Mouse (Mus musculus) thymus, postnatal 25 days (tissue): ENCODE results near the gene Mob3b.
"Not testable (repeated sequence)": the region's sequence is repeated elsewhere in the genome, so short reads cannot be mapped to it uniquely, and the experiment has no call there.

Experiments used
- DNase-seq: peaks from one replicate; pipeline ENCODE4 v3.0.0; 2022

Gene Mob3b

DNA sequence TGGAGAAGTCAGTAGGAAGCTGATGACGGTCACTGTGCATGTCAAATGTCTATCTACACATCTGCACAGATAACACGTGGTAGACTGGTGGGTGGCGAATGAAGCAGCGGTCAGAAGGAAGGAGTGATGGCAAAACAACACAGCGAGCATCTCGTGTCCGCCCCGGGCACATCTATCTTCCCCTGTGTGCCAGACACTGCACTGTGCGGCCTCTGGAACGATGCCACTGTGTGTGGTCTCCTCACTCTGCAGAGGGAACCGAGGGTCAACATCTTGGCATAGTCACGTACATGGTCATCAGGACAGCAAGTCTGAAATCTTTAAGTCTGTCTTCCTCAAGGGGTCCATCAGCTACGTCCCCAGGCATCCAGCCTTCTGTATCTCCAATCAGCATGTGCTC, 193.3 kb downstream of the Mob3b start:
- DNase-seq, result no peak

DNA sequence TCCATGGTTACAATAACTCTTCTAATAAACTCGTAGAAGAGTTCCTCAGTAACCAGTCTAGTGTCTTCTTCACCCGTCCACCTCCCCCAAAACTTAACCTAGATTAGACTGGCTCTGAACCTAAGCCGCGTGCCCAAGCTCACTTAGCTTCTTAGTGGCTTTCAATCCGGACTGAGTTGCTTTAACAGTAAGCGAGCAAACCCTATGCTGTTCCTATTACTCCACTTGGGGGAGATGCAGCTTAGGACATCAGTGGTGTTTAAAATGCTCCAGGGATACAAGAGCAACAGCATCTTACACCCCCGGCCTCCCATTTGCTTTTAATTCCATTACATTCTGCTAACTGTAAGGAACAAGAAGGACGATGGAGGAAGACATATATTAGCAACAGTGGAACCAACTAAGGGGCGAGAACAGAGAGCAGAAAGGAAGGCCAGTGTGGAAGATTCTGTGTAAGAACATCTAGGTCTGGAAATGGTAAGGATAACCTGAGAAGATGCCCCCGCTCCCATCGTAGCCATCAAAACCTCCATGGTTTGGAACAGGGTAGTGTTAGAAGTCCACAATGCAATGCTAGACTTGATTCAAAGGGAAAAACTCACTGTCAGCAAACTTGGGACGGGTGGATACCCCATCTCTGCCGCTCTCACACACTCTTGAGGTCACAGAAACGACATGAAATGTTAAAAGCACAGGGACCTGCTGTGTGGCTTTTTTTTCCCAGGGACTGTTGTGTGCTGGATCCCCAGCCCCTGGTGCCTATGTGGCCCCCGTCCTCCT, 196.3 kb downstream of the Mob3b start:
- DNase-seq, result no peak

GRCm38 (mm10) chr4:34959477-34959876, 197.8 kb downstream of the Mob3b start:
- DNase-seq, result no peak

- DNase-seq, result peak; percentile 39
These were observed 198.9 kb downstream of the Mob3b start for GRCm38 (mm10) chr4:34958155-34959028.

- DNase-seq, result no peak
These were observed 203.6 kb downstream of the Mob3b start for GRCm38 (mm10) chr4:34953716-34954115.

DNA sequence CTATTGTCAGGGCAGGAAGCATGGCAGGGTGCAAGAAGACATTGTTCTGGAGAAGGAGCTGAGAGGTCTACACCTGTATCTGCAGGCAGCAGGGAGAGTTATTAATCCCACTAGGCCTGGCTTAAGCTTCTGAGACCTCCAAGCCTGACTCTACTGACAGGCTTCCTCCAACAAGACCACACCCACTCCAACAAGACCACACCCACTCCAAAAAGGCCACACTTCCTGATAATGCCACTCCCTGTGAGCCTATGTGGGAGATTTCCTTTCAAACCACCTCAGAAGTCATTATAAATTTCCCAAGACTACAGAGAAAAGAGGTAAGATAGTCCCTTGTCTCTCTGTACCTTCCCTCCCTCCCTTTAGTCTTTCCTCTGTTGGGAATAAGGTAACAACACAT, 210.1 kb downstream of the Mob3b start:
- DNase-seq, result no peak

- DNase-seq, result no peak
These were observed 216.2 kb downstream of the Mob3b start for GRCm38 (mm10) chr4:34941046-34941445.

DNA sequence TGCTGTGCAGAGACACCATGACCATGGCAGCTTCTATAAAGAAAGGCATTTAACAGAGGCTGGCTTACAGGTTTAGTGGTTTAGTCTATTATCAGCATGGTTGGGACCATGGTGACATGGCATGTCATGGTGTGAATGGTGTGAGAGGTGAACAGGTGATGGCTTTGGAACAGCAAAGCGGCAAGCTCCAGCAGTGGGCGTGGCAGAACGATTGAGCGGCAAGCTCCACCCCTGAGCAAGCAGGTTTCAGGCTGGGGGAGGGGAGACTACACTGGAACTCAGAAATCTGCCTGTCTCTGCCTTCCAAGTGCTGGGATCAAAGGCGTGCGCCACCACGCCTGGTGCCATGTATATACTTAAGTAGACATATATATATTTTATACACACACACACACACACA, 228.9 kb downstream of the Mob3b start:
- DNase-seq, result not testable (repeated sequence)

DNA sequence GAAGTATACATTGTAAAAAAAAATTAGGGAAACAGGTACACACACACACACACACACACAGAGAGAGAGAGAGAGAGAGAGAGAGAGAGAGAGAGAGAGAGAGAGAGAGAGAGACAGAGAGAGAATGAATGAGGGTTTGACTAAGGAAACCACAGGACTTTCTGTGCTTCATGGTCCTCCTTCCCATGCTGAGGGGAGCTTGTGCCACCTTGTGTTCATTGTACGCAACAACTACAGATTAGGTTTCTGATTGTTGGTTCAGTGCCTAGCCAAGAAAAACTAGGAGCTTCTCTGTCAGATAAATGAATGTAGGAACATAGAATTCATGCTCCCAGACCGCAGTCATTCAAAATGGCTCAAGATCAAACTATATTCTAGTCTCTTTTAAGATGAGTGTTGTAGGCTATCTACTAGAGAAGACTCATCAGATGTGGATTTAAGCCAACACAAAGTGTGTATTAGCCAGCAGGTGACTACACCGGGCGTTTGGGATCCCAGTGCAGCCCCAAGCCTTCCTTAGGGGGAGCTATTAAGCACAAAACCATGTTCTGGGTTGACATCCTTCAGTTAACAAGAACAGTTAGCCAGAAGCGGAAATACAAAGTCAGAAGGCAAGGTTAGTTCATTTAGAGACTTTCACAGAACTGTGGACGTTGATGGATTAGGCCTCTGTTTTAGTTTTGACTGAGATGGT, 235.0 kb downstream of the Mob3b start:
- DNase-seq, result peak; percentile 44

DNA sequence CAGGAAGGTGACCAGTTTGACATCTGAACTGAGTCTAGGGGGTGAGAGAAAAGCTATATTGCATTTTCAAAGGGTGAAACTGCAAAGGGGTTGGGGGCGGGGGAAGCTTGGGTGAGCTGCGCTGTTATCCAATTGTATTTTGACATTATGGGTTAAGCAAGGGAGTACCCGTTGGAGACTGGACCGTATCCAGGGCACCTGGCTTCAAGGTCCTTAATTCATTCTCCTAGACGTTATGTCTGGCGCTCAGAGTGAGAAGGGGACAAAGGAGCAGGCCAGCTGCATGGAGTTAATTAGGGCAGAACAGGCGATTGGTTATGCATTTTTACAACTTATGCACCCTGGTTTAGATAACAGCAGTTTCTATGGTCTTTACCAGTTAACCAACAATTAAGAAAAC, 239.9 kb downstream of the Mob3b start:
- DNase-seq, result no peak

DNA sequence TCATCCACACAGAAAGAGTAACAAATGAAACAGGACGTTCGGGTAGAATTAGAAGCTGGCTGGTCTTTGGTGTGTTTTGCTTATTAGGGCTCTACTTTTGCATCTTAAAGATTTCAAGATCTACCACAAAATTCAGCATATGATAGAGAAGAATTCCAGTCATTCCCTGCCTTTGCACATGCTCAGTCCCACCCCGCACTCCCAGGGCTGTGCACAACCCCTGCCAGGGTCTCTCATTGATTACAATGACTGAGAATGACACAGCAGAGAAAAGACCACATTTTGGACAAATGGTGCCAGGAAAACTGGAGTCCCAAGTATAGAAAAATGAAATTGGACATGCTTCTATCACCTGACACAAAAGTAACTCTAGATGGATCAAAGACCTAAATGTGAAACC, 245.1 kb downstream of the Mob3b start:
- no peak for DNase-seq

- DNase-seq, result no peak
These were observed 245.9 kb downstream of the Mob3b start for GRCm38 (mm10) chr4:34911401-34911800.

- no peak for DNase-seq
These were observed 249.2 kb downstream of the Mob3b start for GRCm38 (mm10) chr4:34908127-34908526.

DNA sequence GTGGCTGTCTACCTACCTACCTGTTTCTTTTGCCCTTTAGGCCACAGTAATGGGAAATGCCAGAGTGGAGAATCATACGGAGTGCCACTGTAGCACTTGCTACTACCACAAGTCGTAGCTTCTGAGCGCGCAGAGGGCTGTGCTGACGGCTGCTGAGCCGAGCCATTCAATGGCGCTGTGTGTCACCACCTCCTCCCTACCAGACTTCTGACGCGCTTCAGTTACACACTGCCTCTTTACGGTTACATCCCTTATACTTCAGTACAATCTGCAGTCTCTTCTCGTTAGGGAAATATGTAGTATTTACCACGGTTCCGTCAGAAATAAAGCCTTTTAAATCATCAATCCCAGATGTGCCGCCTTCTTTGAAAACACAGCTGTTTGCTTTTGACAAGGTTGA, 250.3 kb downstream of the Mob3b start:
- no peak for DNase-seq

DNA sequence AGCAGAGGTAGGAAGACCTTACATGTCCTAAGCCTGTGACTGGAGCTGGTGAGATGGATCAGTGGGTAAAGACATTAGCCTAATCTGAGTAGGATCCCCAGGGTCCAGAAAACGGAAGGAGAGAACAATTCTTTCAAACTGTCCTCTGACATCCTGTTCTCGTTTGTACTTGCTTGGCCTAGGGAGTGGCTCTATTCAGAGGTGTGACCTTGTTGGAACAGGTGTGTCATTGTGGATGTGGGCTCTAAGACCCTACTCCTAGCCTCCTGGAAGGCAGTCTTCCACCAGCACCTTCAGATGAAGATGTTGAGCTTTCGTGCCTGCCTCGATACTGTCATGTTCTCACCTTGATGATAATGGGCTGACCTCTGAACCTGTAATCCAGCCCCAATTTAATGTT, 251.1 kb downstream of the Mob3b start:
- no peak for DNase-seq

GRCm38 (mm10) chr4:34905396-34905795, 251.9 kb downstream of the Mob3b start:
- DNase-seq, result peak; percentile 58

- DNase-seq, result not testable (repeated sequence)
These were observed 255.7 kb downstream of the Mob3b start for GRCm38 (mm10) chr4:34901582-34901981.

GRCm38 (mm10) chr4:34901166-34901565, 256.1 kb downstream of the Mob3b start:
- no peak for DNase-seq

DNA sequence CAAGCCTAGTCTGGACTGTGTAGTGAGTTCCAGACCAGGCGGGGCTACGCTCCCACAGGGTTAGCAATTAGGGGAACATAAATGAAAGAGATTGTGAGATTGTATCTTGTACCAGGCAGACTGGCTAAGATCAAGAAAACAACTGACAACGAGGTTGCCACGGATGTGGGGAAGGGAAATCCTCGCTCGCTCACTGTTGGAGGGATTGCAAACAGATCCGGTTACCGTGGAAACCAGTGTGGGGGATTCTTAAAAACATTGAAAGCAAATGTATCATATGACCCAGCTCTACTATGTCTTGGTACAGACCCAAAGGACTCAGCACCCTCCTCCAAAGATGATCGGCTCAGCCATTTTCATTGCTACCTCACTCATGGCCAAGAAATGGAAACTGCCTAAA, 257.1 kb downstream of the Mob3b start:
- DNase-seq, result no peak

DNA sequence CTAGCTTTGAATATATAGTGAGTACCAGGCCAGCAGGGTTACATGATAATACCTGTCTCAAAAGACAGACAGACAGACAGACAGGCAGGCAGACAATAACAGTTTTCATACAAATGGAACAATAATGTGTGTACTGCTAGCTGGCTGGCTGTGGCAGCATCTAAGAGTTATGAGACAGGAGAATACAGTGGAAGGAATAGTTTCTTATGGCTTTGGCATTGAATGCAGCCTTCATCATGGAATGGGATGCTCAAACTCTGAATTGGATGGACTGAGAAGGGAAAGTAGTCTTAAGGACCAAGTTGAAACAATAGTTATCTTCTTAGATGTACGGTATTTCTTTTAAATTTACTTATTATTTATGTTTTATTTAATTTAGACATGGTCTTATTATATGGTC, 258.0 kb downstream of the Mob3b start:
- no peak for DNase-seq
